Mouse (Mus musculus) regulatory T cell (primary cell): ENCODE data around the gene F12.
"Not testable (repeated sequence)": the region's sequence is repeated elsewhere in the genome, so short reads cannot be mapped to it uniquely, and the experiment has no call there.

Experiments used
- in situ Hi-C: fragments of 300-600 bp; cut with MboI, MseI; formaldehyde crosslinking; loops from one replicate; pipeline ENCODE4 v1.15.1; 2025; ENCODE audit warnings: high pct_unique_total_duplicates

Gene F12

GRCm38 (mm10) chr13:55449679-55450441 lies 23.3 kb upstream of the F12 start:
- in situ Hi-C loops = no loop called here

GRCm38 (mm10) chr13:55449205-55449604 lies 22.6 kb upstream of the F12 start:
- in situ Hi-C loops = no loop called here

GRCm38 (mm10) chr13:55448131-55448530 lies 21.5 kb upstream of the F12 start:
- in situ Hi-C loops = no loop called here

- in situ Hi-C loops = no loop called here
Measured at GRCm38 (mm10) chr13:55447543-55447943, 20.9 kb upstream of the F12 start.

- in situ Hi-C loops = no loop called here
Measured at GRCm38 (mm10) chr13:55446483-55447105, 20.0 kb upstream of the F12 start.

GRCm38 (mm10) chr13:55445361-55446091 lies 18.9 kb upstream of the F12 start:
- in situ Hi-C loops = no loop called here

GRCm38 (mm10) chr13:55444937-55445315 lies 18.3 kb upstream of the F12 start, which contains the start of gene Grk6:
Gene Grk6, plus strand, starts transcription at chr13:55445072.
- in situ Hi-C loops = no loop called here

- in situ Hi-C loops = no loop called here
Measured at GRCm38 (mm10) chr13:55444286-55444936, 17.8 kb upstream of the F12 start.

- in situ Hi-C loops = no loop called here
Measured at GRCm38 (mm10) chr13:55443799-55444285, 17.2 kb upstream of the F12 start.

- in situ Hi-C loops = not testable (repeated sequence)
Measured at GRCm38 (mm10) chr13:55437111-55437629, 10.6 kb upstream of the F12 start.

GRCm38 (mm10) chr13:55431889-55432685 lies 5.5 kb upstream of the F12 start:
- in situ Hi-C loops = no loop called here

GRCm38 (mm10) chr13:55430566-55430965 lies 4.0 kb upstream of the F12 start:
- in situ Hi-C loops = no loop called here

GRCm38 (mm10) chr13:55429226-55429888 lies 2.8 kb upstream of the F12 start:
- in situ Hi-C loops = no loop called here

- in situ Hi-C loops = no loop called here
Measured at GRCm38 (mm10) chr13:55420933-55421800, 5.4 kb downstream of the F12 start.

GRCm38 (mm10) chr13:55420018-55420932 lies 6.3 kb downstream of the F12 start:
- in situ Hi-C loops = no loop called here

GRCm38 (mm10) chr13:55419142-55419541 lies 7.5 kb downstream of the F12 start:
- in situ Hi-C loops = loop anchor here (5.0 kb wide), 1 partner anchor 38 kb away; no protein-coding TSS in a partner anchor

- in situ Hi-C loops = loop anchor here (5.0 kb wide), 1 partner anchor 39 kb away; no protein-coding TSS in a partner anchor
Measured at GRCm38 (mm10) chr13:55418004-55418403, 8.6 kb downstream of the F12 start.
